Mouse (Mus musculus) granulocyte monocyte progenitor cell, adult 5-6 weeks (primary cell): Measurements from ENCODE around the gene Vhl. TPM values are rescaled to one million over a fixed set of nuclear protein-coding genes. Genes with fewer than 3 reads are reported as not detected.
"Not testable (repeated sequence)": the region's sequence is repeated elsewhere in the genome, so short reads cannot be mapped to it uniquely, and the experiment has no call there.

ENCODE experiments used
- ATAC-seq: replicated peaks from 2 replicates; pipeline ENCODE4 v1.8.0; 2016; ENCODE audit warnings: mild to moderate bottlenecking, moderate TSS enrichment, inconsistent platforms; ENCODE audit not compliant: poor library complexity, severe bottlenecking
- total RNA-seq, 2 experiments: library from RNA; stranded (forward) in 1 of 2; stranded (reverse) in 1 of 2; fragments of 200-712, 200-1000 nt in 1 of 2; fragments of >200 nt in 1 of 2; fragmentation: Nextera tagmentation in 1 of 2; gene quantifications; 2 replicates each; pipeline ENCODE4 v1.2.3; 2014 to 2017

The Vhl gene
- total RNA-seq, 2 experiments from 2014 or later: 11.0 to 24.6 TPM

- ATAC-seq: peak; percentile 23
Observed at GRCm38 (mm10) chr6:113659648-113660491, 36.1 kb downstream of the Vhl start.

- peak; percentile 33 for ATAC-seq
Observed at GRCm38 (mm10) chr6:113660492-113661352, 37.0 kb downstream of the Vhl start.

GRCm38 (mm10) chr6:113661353-113662241 is 37.8 kb downstream of the Vhl start:
- peak; percentile 33 for ATAC-seq

GRCm38 (mm10) chr6:113662964-113663700 is 39.4 kb downstream of the Vhl start:
- ATAC-seq: peak; percentile 64

- ATAC-seq: no peak
Observed at GRCm38 (mm10) chr6:113664305-113664704, 40.5 kb downstream of the Vhl start.

GRCm38 (mm10) chr6:113667611-113668122 is 43.9 kb downstream of the Vhl start:
- no peak for ATAC-seq

- ATAC-seq: peak; percentile 85
Observed at GRCm38 (mm10) chr6:113668287-113669154, 44.8 kb downstream of the Vhl start.

GRCm38 (mm10) chr6:113669821-113670220 is 46.1 kb downstream of the Vhl start:
- ATAC-seq: peak; percentile 14; the same call in 1 of the 2 replicates

- not testable (repeated sequence) for ATAC-seq
Observed at GRCm38 (mm10) chr6:113672029-113672428, 48.3 kb downstream of the Vhl start.

- ATAC-seq: no peak
Observed at GRCm38 (mm10) chr6:113672989-113673388, 49.2 kb downstream of the Vhl start.

GRCm38 (mm10) chr6:113675234-113675633 is 51.5 kb downstream of the Vhl start:
- no peak for ATAC-seq

GRCm38 (mm10) chr6:113675991-113676390 is 52.2 kb downstream of the Vhl start:
- ATAC-seq: no peak

- ATAC-seq: peak; percentile 78
Observed at GRCm38 (mm10) chr6:113677070-113677734, 53.4 kb downstream of the Vhl start.

- no peak for ATAC-seq
Observed at GRCm38 (mm10) chr6:113678246-113679012, 54.7 kb downstream of the Vhl start.

- ATAC-seq: peak; percentile 51
Observed at GRCm38 (mm10) chr6:113679993-113680566, 56.3 kb downstream of the Vhl start.
